Mouse (Mus musculus) forebrain, embryonic 13.5 days (tissue): Measurements from ENCODE around the gene Wdr76. TPM values are rescaled to one million over a fixed set of nuclear protein-coding genes. Genes with fewer than 3 reads are reported as not detected.
"Not testable (repeated sequence)": the region's sequence is repeated elsewhere in the genome, so short reads cannot be mapped to it uniquely, and the experiment has no call there.

Experiments
- ATAC-seq: fragments of 200-750 bp; cut with Nextera tagmentation; 2 replicates; pipeline ENCODE4 v1.8.0; 2017
- H3K27ac ChIP-seq: fragments of 300-500 bp; sonication (generic); 2 replicates; pipeline ENCODE4 v1.5.1; 2015; ENCODE audit warnings: inconsistent platforms, mild to moderate bottlenecking, moderate library complexity
- H3K27me3 ChIP-seq: fragments of 300-500 bp; sonication (generic); 2 replicates; pipeline ENCODE4 v1.6.1; 2015; ENCODE audit warnings: mild to moderate bottlenecking, inconsistent platforms
- H3K36me3 ChIP-seq: fragments of 300-500 bp; sonication (generic); 2 replicates; pipeline ENCODE4 v1.6.1; 2015; ENCODE audit warnings: mild to moderate bottlenecking, inconsistent platforms; ENCODE audit not compliant: poor library complexity, severe bottlenecking
- H3K4me1 ChIP-seq: fragments of 300-500 bp; sonication (generic); 2 replicates; pipeline ENCODE4 v1.6.1; 2015; ENCODE audit warnings: inconsistent platforms
- H3K4me2 ChIP-seq: fragments of 300-500 bp; sonication (generic); 2 replicates; pipeline ENCODE4 v1.6.1; 2015; ENCODE audit warnings: inconsistent platforms, mild to moderate bottlenecking, moderate library complexity
- H3K4me3 ChIP-seq: fragments of 300-500 bp; sonication (generic); 2 replicates; pipeline ENCODE4 v1.5.1; 2015; ENCODE audit warnings: mild to moderate bottlenecking, inconsistent platforms
- H3K9ac ChIP-seq: fragments of 300-500 bp; sonication (generic); 2 replicates; pipeline ENCODE4 v1.6.1; 2015; ENCODE audit warnings: mild to moderate bottlenecking, inconsistent platforms
- H3K9me3 ChIP-seq: fragments of 300-500 bp; sonication (generic); replicated peaks from 2 replicates; pipeline ENCODE4 v1.6.1; 2016; ENCODE audit warnings: inconsistent platforms
- WGBS: fragments of 180-500 bp; shearing (Covaris S2); methylation state at CpG from one replicate; pipeline ENCODE4 v1.1.7; 2015; 5-methylcytosine and 5-hydroxymethylcytosine counted together
- polyA plus RNA-seq: library from polyadenylated mRNA; unstranded; fragments of >200 nt; fragmentation: Nextera tagmentation; extraction: Ambion mirVana; gene quantifications from 2 replicates; pipeline ENCODE4 v1.2.1, GENCODE M21; 2015

Gene Wdr76
- polyA plus RNA-seq, 1 experiment from 2014 or later: 13.5 TPM

DNA sequence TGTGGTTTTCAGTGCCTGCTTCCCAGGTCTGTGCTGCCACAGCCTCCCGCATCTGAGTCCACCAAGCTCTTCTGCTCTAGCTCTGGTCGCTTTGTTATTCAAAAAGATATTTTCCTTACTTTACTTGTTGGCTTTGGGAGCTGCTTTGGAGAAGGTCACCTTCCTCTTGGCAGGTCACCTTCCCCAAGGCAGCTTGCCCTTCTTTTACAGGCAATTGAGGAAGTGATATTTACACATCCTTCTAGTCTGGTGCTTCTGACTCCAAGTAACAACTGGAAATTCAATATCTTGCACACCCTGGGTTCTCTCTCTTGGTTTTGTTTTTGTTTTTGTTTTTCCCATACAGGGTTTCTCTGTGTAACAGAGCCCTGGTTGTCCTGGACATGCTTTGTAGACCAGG is 22.1 kb upstream of the Wdr76 start:
- H3K4me1 ChIP-seq, ATAC-seq, H3K36me3 ChIP-seq, H3K4me2 ChIP-seq, H3K9me3 ChIP-seq, H3K9ac ChIP-seq, H3K27ac ChIP-seq, H3K4me3 ChIP-seq, H3K27me3 ChIP-seq: not testable (repeated sequence)
- 78% methylated on average over 2 of the region's 2 CpGs for WGBS

DNA sequence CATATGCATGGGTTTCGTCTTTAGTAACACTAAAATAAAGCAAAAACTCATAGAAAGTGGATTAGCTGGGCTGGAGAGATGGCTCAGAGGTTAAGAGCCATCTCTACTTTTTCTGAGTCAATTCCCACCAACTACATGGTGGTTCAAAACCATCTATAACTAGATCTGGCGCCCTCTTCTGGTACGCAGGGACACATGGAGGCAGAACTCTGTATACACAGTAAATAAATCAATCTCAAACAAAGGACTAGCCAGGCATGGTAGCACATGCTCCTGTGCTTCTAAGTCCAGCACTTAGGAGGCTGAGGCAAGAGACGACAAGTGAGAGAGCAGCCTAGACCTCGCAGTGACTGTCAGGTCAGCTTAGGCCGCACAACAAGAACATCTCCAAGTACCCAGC is 5.0 kb upstream of the Wdr76 start:
- H3K27ac ChIP-seq, H3K9ac ChIP-seq, H3K4me1 ChIP-seq, ATAC-seq, H3K4me2 ChIP-seq, H3K9me3 ChIP-seq, H3K4me3 ChIP-seq, H3K27me3 ChIP-seq: not testable (repeated sequence)
- peaks cover 11% of the 10 kb centered on the region; the same call in 1 of the 2 replicates for H3K36me3 ChIP-seq
- 94% methylated on average over 2 of the region's 6 CpGs for WGBS

DNA sequence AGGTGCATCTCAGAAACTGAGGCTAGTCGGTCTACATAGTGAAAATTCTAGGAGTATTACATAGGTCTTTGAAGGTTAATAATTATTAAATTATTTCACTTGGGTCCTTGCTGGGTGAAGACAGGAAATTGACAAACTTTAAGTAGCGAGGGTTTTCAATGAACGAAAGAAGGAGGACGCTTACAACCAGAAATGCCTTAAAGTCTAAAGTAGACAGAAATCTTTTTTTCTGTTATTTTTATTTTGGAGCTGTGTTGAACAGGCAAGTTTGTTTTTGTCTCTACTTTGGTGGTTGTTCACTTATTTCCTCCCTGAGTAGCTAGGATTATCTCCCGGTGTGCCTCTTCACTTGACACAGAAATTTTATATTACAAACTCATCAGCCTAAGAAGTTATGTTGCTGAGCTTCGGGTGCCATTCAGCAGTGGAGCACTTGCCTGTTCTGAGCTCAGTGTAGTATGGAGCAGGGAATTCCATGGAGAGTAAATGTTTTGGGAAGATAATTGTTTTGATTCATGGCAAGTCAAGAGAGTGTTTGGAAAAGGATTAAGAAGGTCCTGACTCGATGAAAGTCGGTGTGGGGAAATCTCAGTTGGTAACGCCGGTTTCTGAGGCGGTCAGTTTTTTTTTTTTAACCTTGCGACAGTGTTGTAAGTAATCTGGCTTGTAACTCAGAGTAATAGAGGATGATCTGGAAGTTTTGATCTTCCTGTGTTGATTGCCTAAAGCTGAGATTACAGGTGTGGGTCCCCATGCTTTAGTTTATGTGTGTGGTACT is 839 bp downstream of the Wdr76 start:
- Histone ChIP-seq H3K4me1 (peaks cover 26% of the 10 kb centered on the region), H3K4me3 (peak overlapping the region; percentile 63), H3K27ac (no peak overlapping the region), H3K9ac (peak overlapping the region; percentile 77), H3K27me3 (no peaks in the 10 kb centered on the region), H3K9me3 (no peaks in the 10 kb centered on the region), H3K4me2 (peak overlapping the region; percentile 80), H3K36me3 (peaks cover 28% of the 10 kb centered on the region)
- WGBS: 14% methylated on average over 12 of the region's 12 CpGs
- ATAC-seq: no peak

DNA sequence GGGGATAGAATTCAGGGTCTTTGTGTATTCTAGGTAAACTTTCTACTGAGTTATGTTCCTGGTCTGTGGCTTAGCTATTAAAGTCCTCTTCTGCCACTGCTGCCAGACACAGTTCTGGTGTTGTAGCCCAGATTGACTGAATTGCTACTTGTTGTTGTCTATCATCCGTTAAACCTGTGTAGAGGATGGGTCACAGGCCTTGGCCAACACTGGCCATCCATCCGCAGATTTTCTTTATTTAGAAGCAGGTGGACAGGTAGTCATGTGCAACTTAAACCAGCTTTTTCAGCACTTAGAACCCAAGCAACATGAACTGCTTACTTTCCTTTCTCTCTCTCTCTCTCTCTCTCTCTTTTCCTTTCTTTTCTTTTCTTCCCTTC is 1.4 kb downstream of the Wdr76 start:
- WGBS: 86% methylated on average over 2 of the region's 2 CpGs

DNA sequence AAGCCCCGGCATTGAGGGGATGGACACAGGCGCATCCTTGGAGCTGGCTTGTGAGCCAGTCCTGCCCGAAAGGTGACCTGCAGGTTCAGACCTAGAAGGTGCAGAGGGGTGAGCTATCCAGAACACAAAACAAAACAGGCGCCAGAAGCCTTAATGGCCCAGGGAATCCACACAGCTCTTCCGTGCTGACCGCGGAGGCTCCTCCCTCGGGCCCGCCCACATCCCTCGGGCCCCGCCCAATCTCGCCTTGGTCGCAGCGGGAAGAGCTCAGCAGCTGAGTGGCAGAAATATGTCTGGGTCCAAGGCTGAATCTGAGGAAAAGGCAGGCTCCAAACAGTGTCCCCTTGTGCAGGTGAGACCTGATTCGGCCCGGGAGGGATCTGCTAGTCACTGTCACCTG is 3.1 kb downstream of the Wdr76 start:
- H3K27me3 ChIP-seq: no peaks in the 10 kb centered on the region
- no peaks in the 10 kb centered on the region for H3K9me3 ChIP-seq
- peak overlapping the region; percentile 43; the same call in 1 of the 2 replicates for H3K9ac ChIP-seq
- no peak overlapping the region for H3K27ac ChIP-seq
- 22% methylated on average over 16 of the region's 16 CpGs for WGBS
- H3K4me3 ChIP-seq: peak overlapping the region; percentile 33
- H3K4me2 ChIP-seq: peak overlapping the region; percentile 53
- H3K36me3 ChIP-seq: peaks cover 32% of the 10 kb centered on the region
- peaks cover 23% of the 10 kb centered on the region for H3K4me1 ChIP-seq
- peak; percentile 67 for ATAC-seq

More for the DNA sequence above, 1.4 kb downstream of the Wdr76 start:
- Histone ChIP-seq H3K4me1 (peaks cover 26% of the 10 kb centered on the region), H3K36me3 (peaks cover 32% of the 10 kb centered on the region), H3K27me3 (no peaks in the 10 kb centered on the region), H3K9me3 (no peaks in the 10 kb centered on the region), H3K9ac (peak overlapping the region; percentile 77), H3K27ac (no peak overlapping the region), H3K4me2 (peak overlapping the region; percentile 80), H3K4me3 (peak overlapping the region; percentile 63)
- ATAC-seq: no peak

DNA sequence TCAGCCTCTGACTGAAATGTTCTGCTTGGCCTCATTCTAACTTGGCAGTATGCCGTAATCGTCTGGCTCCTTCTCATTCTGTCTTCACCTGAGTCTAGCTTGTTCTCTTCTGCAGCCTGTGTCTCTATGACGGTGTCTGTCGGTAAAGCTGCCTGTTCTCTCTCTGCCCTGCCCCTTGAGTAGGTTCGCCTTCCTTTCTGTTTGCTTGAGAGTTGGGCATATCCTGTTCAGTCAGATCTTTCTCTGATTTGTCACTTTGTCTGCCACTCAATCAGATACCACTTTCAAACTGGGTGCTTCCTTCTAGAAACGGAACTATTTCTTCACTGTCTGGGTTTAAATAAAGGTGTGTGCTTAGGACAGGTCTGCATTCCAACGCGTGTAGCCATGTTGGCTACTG is 4.9 kb downstream of the Wdr76 start:
- no peak overlapping the region for H3K9ac ChIP-seq
- no peak overlapping the region for H3K27ac ChIP-seq
- no peak overlapping the region for H3K4me3 ChIP-seq
- H3K27me3 ChIP-seq: no peaks in the 10 kb centered on the region
- no peaks in the 10 kb centered on the region for H3K9me3 ChIP-seq
- H3K36me3 ChIP-seq: peaks cover 33% of the 10 kb centered on the region
- H3K4me2 ChIP-seq: no peak overlapping the region
- ATAC-seq: no peak
- WGBS: 95% methylated on average over 8 of the region's 8 CpGs
- peaks cover 19% of the 10 kb centered on the region for H3K4me1 ChIP-seq

DNA sequence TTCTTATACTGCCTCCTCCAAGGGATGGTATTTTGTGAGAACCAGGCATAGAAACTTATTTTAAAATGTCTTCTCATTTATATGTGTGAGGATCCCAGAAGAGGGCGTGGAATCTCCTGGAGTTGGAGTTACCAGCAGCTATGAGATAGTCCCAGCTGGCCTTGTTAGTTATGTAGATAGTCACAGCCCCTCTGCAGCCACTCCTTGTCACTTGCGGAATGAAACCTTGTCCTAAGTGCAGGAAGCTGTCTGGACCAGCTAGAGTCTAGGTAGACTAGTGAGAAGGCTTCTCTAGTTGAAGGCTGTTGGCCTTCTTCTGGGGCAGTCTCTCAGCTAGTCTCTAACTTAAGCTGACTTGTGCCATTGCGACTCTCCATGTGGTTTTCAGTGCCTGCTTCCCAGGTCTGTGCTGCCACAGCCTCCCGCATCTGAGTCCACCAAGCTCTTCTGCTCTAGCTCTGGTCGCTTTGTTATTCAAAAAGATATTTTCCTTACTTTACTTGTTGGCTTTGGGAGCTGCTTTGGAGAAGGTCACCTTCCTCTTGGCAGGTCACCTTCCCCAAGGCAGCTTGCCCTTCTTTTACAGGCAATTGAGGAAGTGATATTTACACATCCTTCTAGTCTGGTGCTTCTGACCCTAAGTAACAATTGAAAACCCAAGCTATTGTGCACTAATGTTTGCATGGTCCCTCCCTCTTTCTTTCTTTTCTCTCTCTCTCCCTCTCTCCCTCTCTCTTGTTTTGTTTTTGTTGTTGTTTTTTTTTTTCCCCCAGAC is 6.7 kb downstream of the Wdr76 start:
- H3K4me3 ChIP-seq, H3K27ac ChIP-seq, H3K4me2 ChIP-seq, H3K9me3 ChIP-seq, ATAC-seq, H3K9ac ChIP-seq, H3K27me3 ChIP-seq, H3K4me1 ChIP-seq: not testable (repeated sequence)
- WGBS: 94% methylated on average over 5 of the region's 5 CpGs
- peaks cover 47% of the 10 kb centered on the region for H3K36me3 ChIP-seq

DNA sequence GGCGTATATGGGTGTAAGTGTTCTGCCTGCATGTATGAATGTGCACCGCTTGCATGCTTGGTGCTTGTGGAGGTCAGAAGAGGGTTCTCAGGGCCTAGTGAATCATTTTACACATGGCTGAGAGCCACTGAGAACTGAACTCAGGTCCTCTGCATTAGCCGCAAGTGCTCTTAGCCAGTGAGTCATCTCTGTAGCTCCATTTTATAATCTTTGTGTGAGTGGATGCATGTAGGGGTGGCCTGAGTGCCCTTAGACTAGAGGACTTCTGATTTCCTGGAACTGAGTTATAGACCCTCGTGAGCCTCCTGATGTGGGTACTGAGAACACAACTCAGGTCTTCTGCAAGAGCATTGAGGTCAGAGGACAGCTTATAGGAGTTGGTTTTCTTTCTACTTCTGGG is 7.7 kb downstream of the Wdr76 start:
- no peak overlapping the region for H3K4me3 ChIP-seq
- 98% methylated on average over 4 of the region's 4 CpGs for WGBS
- H3K27me3 ChIP-seq: no peaks in the 10 kb centered on the region
- ATAC-seq: no peak
- peaks cover 57% of the 10 kb centered on the region for H3K36me3 ChIP-seq
- no peak overlapping the region for H3K4me2 ChIP-seq
- H3K4me1 ChIP-seq: peaks cover 8% of the 10 kb centered on the region; the same call in 1 of the 2 replicates
- H3K27ac ChIP-seq: no peak overlapping the region
- no peak overlapping the region for H3K9ac ChIP-seq
- H3K9me3 ChIP-seq: no peaks in the 10 kb centered on the region

DNA sequence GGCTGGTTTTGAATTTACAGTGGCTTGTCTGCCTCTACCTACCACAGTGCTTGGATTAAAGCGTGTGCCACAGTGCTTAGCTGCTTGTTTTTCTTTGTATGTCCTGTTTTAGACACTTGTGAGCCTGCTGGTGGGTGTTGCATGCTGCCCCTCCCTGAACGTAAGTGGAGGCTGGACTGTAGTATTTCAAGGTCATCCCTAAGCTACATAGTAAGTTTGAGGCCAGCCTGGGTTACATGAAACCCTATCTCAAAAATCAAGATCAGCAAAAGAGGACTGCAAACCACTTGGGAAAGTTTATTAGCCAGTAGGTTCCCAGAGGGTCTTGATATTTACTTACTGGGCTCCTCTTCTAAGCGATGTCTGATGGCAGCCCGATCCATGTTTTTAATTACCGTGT is 11.6 kb downstream of the Wdr76 start:
- no peak for ATAC-seq
- Histone ChIP-seq H3K9ac (no peak overlapping the region), H3K27me3 (no peaks in the 10 kb centered on the region), H3K4me1 (no peaks in the 10 kb centered on the region), H3K4me2 (no peak overlapping the region), H3K4me3 (no peak overlapping the region), H3K27ac (no peak overlapping the region), H3K9me3 (no peaks in the 10 kb centered on the region), H3K36me3 (peaks cover 48% of the 10 kb centered on the region)
- WGBS: 93% methylated on average over 5 of the region's 5 CpGs

DNA sequence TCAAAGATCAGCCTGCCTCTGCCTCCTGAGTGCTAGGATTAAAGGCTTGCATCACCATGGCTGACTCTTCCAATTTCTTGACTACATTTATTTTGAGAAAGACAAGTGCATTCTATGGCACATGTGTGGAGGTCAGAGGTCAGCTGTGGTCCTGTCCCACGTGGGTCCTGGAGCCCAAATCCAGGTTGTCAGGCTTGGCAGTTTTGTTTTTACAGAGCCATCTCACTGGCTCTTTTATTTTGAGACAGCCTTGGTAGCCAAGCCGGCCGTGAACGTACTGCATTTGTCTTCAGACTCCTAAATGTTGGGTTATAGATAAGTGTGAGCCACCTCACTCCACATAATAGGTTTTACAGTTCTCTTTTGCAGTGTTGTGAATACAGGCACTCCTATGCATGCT is 12.2 kb downstream of the Wdr76 start:
- not testable (repeated sequence) for H3K4me3 ChIP-seq
- 95% methylated on average over 4 of the region's 4 CpGs for WGBS

DNA sequence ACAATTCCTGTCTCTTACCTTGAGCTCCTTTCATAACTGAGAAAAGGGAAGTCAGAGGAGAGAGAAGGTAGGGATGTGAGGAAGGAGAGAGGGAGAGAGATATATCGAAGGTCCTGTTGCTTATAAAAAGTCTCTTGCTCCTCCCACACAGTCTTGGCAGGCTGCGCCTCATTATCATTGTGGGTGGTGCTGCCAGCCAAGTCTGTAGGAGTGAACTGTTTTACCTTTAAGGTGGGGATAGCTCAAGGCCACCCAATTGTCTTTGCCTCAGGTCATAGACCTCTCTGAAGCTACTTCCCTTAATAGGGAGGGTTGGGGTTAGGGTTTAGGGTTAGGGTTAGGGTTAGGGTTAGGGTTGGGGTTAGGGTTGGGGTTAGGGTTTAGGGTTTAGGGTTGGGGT is 15.5 kb downstream of the Wdr76 start:
- WGBS: 93% methylated on average over 2 of the region's 2 CpGs
- H3K9ac ChIP-seq: no peak overlapping the region
- no peaks in the 10 kb centered on the region for H3K27me3 ChIP-seq
- H3K4me2 ChIP-seq: no peak overlapping the region
- H3K36me3 ChIP-seq: peaks cover 57% of the 10 kb centered on the region
- no peak overlapping the region for H3K4me3 ChIP-seq
- H3K27ac ChIP-seq: no peak overlapping the region
- no peak for ATAC-seq
- H3K9me3 ChIP-seq: no peaks in the 10 kb centered on the region
- no peaks in the 10 kb centered on the region for H3K4me1 ChIP-seq

More for the DNA sequence above, 12.2 kb downstream of the Wdr76 start:
- not testable (repeated sequence) for H3K27me3 ChIP-seq, H3K4me2 ChIP-seq, H3K9ac ChIP-seq, H3K9me3 ChIP-seq, ATAC-seq, H3K27ac ChIP-seq, H3K4me1 ChIP-seq
- peaks cover 47% of the 10 kb centered on the region for H3K36me3 ChIP-seq

DNA sequence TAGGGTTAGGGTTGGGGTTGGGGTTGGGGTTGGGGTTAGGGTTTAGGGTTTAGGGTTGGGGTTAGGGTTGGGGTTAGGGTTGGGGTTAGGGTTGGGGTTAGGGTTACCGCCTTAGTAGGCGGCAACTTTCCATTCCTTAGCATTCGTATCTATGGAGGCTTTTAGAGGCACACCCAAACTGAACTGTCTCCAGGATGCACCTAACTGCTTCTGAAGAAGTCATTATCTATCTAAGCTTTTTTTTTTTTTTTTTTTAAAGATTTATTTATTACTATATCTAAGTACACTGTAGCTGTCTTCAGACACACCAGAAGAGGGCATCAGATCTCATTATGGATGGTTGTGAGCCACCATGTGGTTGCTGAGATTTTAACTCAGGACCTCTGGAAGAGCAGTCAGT is 16.3 kb downstream of the Wdr76 start:
- not testable (repeated sequence) for H3K4me2 ChIP-seq, H3K27ac ChIP-seq, H3K9me3 ChIP-seq, H3K4me1 ChIP-seq, H3K27me3 ChIP-seq, H3K4me3 ChIP-seq, ATAC-seq, H3K9ac ChIP-seq
- WGBS: 88% methylated on average over 3 of the region's 3 CpGs
- H3K36me3 ChIP-seq: peaks cover 51% of the 10 kb centered on the region
